Mouse (Mus musculus) central nervous system, embryonic 14 days (tissue): ENCODE results near the gene Vps18. TPM values are rescaled to one million over a fixed set of nuclear protein-coding genes. Genes with fewer than 3 reads are reported as not detected.

Experiments used
- polyA plus RNA-seq: library from polyadenylated mRNA; depleted of rRNA; stranded (reverse); fragments of >200 nt; gene quantifications from 2 replicates; pipeline ENCODE4 v1.2.3, GENCODE M21; 2012; rRNA removed

The Vps18 gene
- 19.5 and 21.1 TPM in 2 replicates for polyA plus RNA-seq

DNA sequence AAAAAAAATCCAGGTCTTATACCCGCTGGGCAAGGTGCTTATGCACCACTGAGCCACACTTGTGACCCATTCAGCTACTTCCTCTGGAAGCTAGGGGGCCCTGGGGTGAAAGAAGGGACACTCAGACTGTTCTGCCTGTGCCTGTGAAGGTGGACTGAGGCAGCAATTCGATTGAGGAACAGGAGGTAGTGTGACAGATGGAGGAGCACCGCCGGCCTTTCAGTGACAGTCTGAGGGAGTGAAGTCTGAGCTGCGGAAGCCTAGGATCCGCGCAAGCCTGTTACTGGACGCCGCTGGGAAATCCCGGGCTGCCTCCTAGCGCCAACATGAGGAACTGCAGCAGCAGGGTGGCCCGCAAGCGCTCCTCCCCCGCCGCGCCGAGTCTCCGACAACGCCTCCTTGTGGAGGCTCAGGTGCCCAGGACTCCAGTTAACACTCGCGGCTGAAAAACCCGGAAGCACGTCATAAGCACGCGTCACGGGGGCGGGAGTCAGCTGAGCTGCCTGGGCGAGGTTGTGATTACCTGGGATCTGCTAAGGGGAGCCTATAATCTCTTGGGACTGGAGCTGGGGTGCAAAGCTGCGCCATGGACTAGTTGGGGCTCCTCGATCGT is at the start of gene Vps18:
Gene Vps18 (plus strand): TSS at position 471 of the 613 bp plus-strand sequence.

GRCm38 (mm10) chr2:119270643-119271331 is 17.8 kb upstream of the Vps18 start, which contains the start of gene Rhov:
Rhov (minus strand) TSS chr2:119271272.

DNA sequence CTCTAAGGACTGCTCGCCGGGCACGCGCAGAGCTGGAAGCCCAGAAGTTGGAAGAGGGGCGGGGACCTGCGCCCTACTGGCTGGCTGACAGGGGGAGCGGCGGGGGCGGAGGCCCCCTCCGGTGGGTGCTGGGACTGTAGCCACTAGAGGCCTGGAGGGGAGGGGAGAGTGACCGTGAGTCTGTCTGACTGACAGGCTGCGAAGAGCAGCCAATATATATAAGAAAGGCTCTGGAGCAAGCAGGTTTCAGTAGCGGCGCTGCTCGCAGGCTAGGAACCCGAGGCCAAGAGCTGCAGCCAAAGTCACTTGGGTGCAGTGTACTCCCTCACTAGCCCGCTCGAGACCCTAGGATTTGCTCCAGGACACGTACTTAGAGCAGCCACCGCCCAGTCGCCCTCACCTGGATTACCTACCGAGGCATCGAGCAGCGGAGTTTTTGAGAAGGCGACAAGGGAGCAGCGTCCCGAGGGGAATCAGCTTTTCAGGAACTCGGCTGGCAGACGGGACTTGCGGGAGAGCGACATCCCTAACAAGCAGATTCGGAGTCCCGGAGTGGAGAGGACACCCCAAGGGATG is 37.1 kb downstream of the Vps18 start, which contains the start of gene Dll4:
Gene Dll4 (plus strand): TSS at position 217 of the 576 bp plus-strand sequence.

Other genes starting within 250 kb of the Vps18 start
- 3.3 and 4.6 TPM in 2 replicates for gene Knl1, start 241.6 kb upstream of the Vps18 start, polyA plus RNA-seq
- gene Rad51, start 175.9 kb upstream of the Vps18 start, polyA plus RNA-seq = 17.6 and 20.3 TPM in 2 replicates
- gene Rmdn3, start 131.7 kb upstream of the Vps18 start, polyA plus RNA-seq = 38.1 and 41.3 TPM in 2 replicates
- gene Gchfr, start 121.0 kb upstream of the Vps18 start, polyA plus RNA-seq = 2.6 and 5.8 TPM in 2 replicates
- gene Gm14137, start 114.2 kb upstream of the Vps18 start, polyA plus RNA-seq = 0.04 TPM in 2 replicates
- 72.3 and 73.2 TPM in 2 replicates for gene Zfyve19, start 80.1 kb upstream of the Vps18 start, polyA plus RNA-seq
- gene Dnajc17, start 79.9 kb upstream of the Vps18 start, polyA plus RNA-seq = 44.6 and 44.8 TPM in 2 replicates
- gene Ppp1r14d, start 58.8 kb upstream of the Vps18 start, polyA plus RNA-seq = not detected in 2 replicates
- 0.72 and 2.8 TPM in 2 replicates for gene Spint1, start 51.4 kb upstream of the Vps18 start, polyA plus RNA-seq
- 8.8 and 11.9 TPM in 2 replicates for gene Rhov, start 17.5 kb upstream of the Vps18 start, polyA plus RNA-seq
- 6.9 and 8.5 TPM in 2 replicates for gene Dll4, start 37.0 kb downstream of the Vps18 start, polyA plus RNA-seq
- 4.0 and 4.4 TPM in 2 replicates for gene Chac1, start 62.5 kb downstream of the Vps18 start, polyA plus RNA-seq
- gene Ino80, start 188.9 kb downstream of the Vps18 start, polyA plus RNA-seq = 14.1 and 15.0 TPM in 2 replicates